Mouse (Mus musculus) midbrain, postnatal 0 days (tissue): ENCODE measurements around the gene Olfr536. TPM values are rescaled to one million over a fixed set of nuclear protein-coding genes. Genes with fewer than 3 reads are reported as not detected.
"Not testable (repeated sequence)": the region's sequence is repeated elsewhere in the genome, so short reads cannot be mapped to it uniquely, and the experiment has no call there.

ENCODE experiments used
- ATAC-seq: fragments of 200-750 bp; cut with Nextera tagmentation; 2 replicates; pipeline ENCODE4 v1.8.0; 2017; ENCODE audit warnings: moderate number of reproducible peaks, mild to moderate bottlenecking, moderate TSS enrichment, moderate library complexity; ENCODE audit not compliant: low FRiP score
- DNase-seq: peaks from one replicate; pipeline ENCODE4 v3.0.0-alpha.2; 2015; ENCODE audit warnings: low spot score
- H3K27ac ChIP-seq: fragments of 300-500 bp; sonication (generic); 2 replicates; pipeline ENCODE4 v1.5.1; 2014; ENCODE audit warnings: low read depth, mild to moderate bottlenecking, low read length, mixed read lengths
- H3K27me3 ChIP-seq: fragments of 300-500 bp; sonication (generic); 2 replicates; pipeline ENCODE4 v1.6.1; 2014; ENCODE audit warnings: low read length, control low read depth, mixed read lengths; ENCODE audit not compliant: insufficient read depth
- H3K36me3 ChIP-seq: fragments of 300-500 bp; sonication (generic); 2 replicates; pipeline ENCODE4 v1.6.1; 2014; ENCODE audit warnings: low read length, control low read depth, mixed read lengths; ENCODE audit not compliant: insufficient read depth
- H3K4me1 ChIP-seq: fragments of 300-500 bp; sonication (generic); 2 replicates; pipeline ENCODE4 v1.6.1; 2014; ENCODE audit warnings: mild to moderate bottlenecking, control low read depth, antibody characterized with exemption, low read length, mixed read lengths; ENCODE audit not compliant: insufficient read depth
- H3K4me2 ChIP-seq: fragments of 300-500 bp; sonication (generic); 2 replicates; pipeline ENCODE4 v1.6.1; 2014; ENCODE audit warnings: low read depth, mild to moderate bottlenecking, low read length, mixed read lengths; ENCODE audit not compliant: poor library complexity, severe bottlenecking
- H3K4me3 ChIP-seq: fragments of 300-500 bp; sonication (generic); 2 replicates; pipeline ENCODE4 v1.5.1; 2014; ENCODE audit warnings: low read depth, mild to moderate bottlenecking, low read length, moderate library complexity
- H3K9ac ChIP-seq: fragments of 300-500 bp; sonication (generic); replicated peaks from 2 replicates; pipeline ENCODE4 v1.6.1; 2014; ENCODE audit warnings: mild to moderate bottlenecking, low read length, moderate library complexity, mixed read lengths; ENCODE audit not compliant: poor library complexity, severe bottlenecking
- H3K9me3 ChIP-seq: fragments of 300-500 bp; sonication (generic); 2 replicates; pipeline ENCODE4 v1.6.1; 2016; ENCODE audit warnings: low read length, control low read depth
- CTCF ChIP-seq: IDR thresholded peaks from 2 replicates; pipeline ENCODE4 v1.5.1; 2016; ENCODE audit warnings: antibody characterized with exemption, mild to moderate bottlenecking
- WGBS: fragments of 180-500 bp; shearing (Covaris S2); extraction: QIAGEN DNeasy Blood & Tissue Kit; methylation state at CpG from one replicate; pipeline ENCODE4 v1.1.7; 2014; 5-methylcytosine and 5-hydroxymethylcytosine counted together
- polyA plus RNA-seq: library from polyadenylated mRNA; unstranded; fragments of >200 nt; fragmentation: Nextera tagmentation; extraction: Ambion mirVana; gene quantifications from 2 replicates; pipeline ENCODE4 v1.2.1, GENCODE M21; 2015
- total RNA-seq: library from RNA; depleted of rRNA; stranded (reverse); fragments of >200 nt; gene quantifications from 2 replicates; pipeline ENCODE4 v1.2.3, GENCODE M21; 2014; rRNA removed

Gene Olfr536
- total RNA-seq (0.05 TPM in 1 of 2 replicates, not detected in the other), polyA plus RNA-seq (not detected in 2 replicates)

GRCm38 (mm10) chr7:140507346-140508021, at the start of gene Olfr536:
TSS of gene Olfr536 (minus strand) at chr7:140507396.
- H3K4me1 ChIP-seq, H3K4me2 ChIP-seq, H3K4me3 ChIP-seq, H3K36me3 ChIP-seq, H3K9me3 ChIP-seq, H3K27ac ChIP-seq, H3K27me3 ChIP-seq, H3K9ac ChIP-seq, ATAC-seq: not testable (repeated sequence)
- DNase-seq: peak; percentile 57
- WGBS: 73% methylated on average over 1 of the region's 2 CpGs

GRCm38 (mm10) chr7:140539746-140540145, 32.5 kb upstream of the Olfr536 start:
- H3K36me3 ChIP-seq: no peaks in the 10 kb centered on the region
- H3K27me3 ChIP-seq: no peaks in the 10 kb centered on the region
- no peak overlapping the region for H3K4me3 ChIP-seq
- H3K9ac ChIP-seq: no peak overlapping the region
- no peak overlapping the region for H3K27ac ChIP-seq
- ATAC-seq (no peak), DNase-seq (no peak)
- no peaks in the 10 kb centered on the region for H3K9me3 ChIP-seq
- H3K4me2 ChIP-seq: no peak overlapping the region
- no peak for TF ChIP-seq CTCF
- H3K4me1 ChIP-seq: no peaks in the 10 kb centered on the region
- 71% methylated on average over 2 of the region's 2 CpGs for WGBS

- ATAC-seq (no peak), DNase-seq (no peak)
- TF ChIP-seq CTCF: no peak
- Histone ChIP-seq H3K4me2 (no peak overlapping the region), H3K27ac (no peak overlapping the region), H3K9me3 (no peaks in the 10 kb centered on the region), H3K4me1 (no peaks in the 10 kb centered on the region), H3K4me3 (no peak overlapping the region), H3K27me3 (no peaks in the 10 kb centered on the region), H3K36me3 (no peaks in the 10 kb centered on the region), H3K9ac (no peak overlapping the region)
These were observed 12.5 kb downstream of the Olfr536 start for GRCm38 (mm10) chr7:140494702-140495101.

GRCm38 (mm10) chr7:140494231-140494630, 13.0 kb downstream of the Olfr536 start:
- Histone ChIP-seq H3K9me3 (no peaks in the 10 kb centered on the region), H3K4me1 (no peaks in the 10 kb centered on the region), H3K36me3 (no peaks in the 10 kb centered on the region), H3K9ac (no peak overlapping the region), H3K27ac (no peak overlapping the region), H3K4me3 (no peak overlapping the region), H3K27me3 (no peaks in the 10 kb centered on the region), H3K4me2 (no peak overlapping the region)
- DNase-seq (no peak), ATAC-seq (no peak)
- TF ChIP-seq CTCF: no peak
- WGBS: 45% methylated on average over 2 of the region's 2 CpGs

GRCm38 (mm10) chr7:140488981-140489380, 18.2 kb downstream of the Olfr536 start:
- Histone ChIP-seq H3K4me2 (no peak overlapping the region), H3K9ac (no peak overlapping the region), H3K27me3 (no peaks in the 10 kb centered on the region), H3K9me3 (no peaks in the 10 kb centered on the region), H3K27ac (no peak overlapping the region), H3K36me3 (no peaks in the 10 kb centered on the region), H3K4me3 (no peak overlapping the region), H3K4me1 (no peaks in the 10 kb centered on the region)
- DNase-seq: no peak
- TF ChIP-seq CTCF: no peak
- WGBS: 83% methylated on average over 1 of the region's 1 CpGs
- ATAC-seq: no peak

- no peak within 1 kb of the TSS for H3K27ac ChIP-seq
- no peak within 1 kb of the TSS for H3K9ac ChIP-seq
- no peaks in the 10 kb centered on the region for H3K36me3 ChIP-seq
- TF ChIP-seq CTCF: no peak
- ATAC-seq: no peak
- H3K4me2 ChIP-seq: no peak within 1 kb of the TSS
- no peak for DNase-seq
- H3K4me3 ChIP-seq: no peak within 1 kb of the TSS
- no peaks in the 10 kb centered on the region for H3K9me3 ChIP-seq
- H3K27me3 ChIP-seq: no peaks in the 10 kb centered on the region
- H3K4me1 ChIP-seq: no peaks in the 10 kb centered on the region
- 96% methylated on average over 1 of the region's 1 CpGs for WGBS
These were observed 23.3 kb downstream of the Olfr536 start, which contains the start of gene Olfr535 for GRCm38 (mm10) chr7:140483916-140484315. TSS of gene Olfr535 (plus strand) at chr7:140484216.
